27 mouse cellular contexts compared by ENCODE assay signal in the genomic region with DNA sequence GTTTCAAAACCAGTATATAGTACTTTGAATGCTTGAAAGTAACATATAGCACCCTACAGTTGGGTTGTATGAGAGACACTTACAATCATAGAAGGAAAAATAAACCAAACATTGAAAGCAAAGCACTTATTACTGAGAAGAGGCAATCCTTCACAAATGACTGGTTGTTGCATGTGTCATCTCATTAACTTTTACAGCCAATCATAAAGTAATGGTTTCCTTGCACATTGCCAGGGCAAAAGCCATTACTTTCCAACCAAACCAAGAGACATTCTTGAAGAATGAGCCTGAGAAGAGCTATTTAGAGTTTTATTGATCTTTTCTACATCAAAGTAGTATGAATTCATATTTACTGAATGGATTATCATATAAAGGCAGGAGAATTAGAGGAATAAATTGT.
"Had no signal": no experiment of that assay in that cellular context is flagged by ENCODE, and none has a peak within 500 bp of the region (broad histone marks: within the 10 kb centered on the region; RNA-seq: fewer than 3 reads in every experiment).

No protein-coding gene starts in this region.

- H3K4me1 ChIP-seq: embryonic facial prominence, embryonic 10.5 days; embryonic facial prominence, embryonic 12.5 days; embryonic facial prominence, embryonic 13.5 days; embryonic facial prominence, embryonic 15.5 days; forebrain, embryonic 10.5 days; forebrain, embryonic 12.5 days; forebrain, embryonic 13.5 days; forebrain, embryonic 15.5 days had no signal

- H3K4me2 ChIP-seq: embryonic facial prominence, embryonic 12.5 days; embryonic facial prominence, embryonic 13.5 days; embryonic facial prominence, embryonic 15.5 days; forebrain, embryonic 12.5 days; forebrain, embryonic 13.5 days; forebrain, embryonic 15.5 days had no signal

- H3K27me3 ChIP-seq: embryonic facial prominence, embryonic 12.5 days; embryonic facial prominence, embryonic 13.5 days; embryonic facial prominence, embryonic 15.5 days; forebrain, embryonic 12.5 days; forebrain, embryonic 13.5 days; forebrain, embryonic 15.5 days had no signal

- H3K4me3 ChIP-seq: embryonic facial prominence, embryonic 10.5 days; embryonic facial prominence, embryonic 12.5 days; embryonic facial prominence, embryonic 13.5 days; embryonic facial prominence, embryonic 15.5 days; erythroblast, embryonic 14.5 days; forebrain, embryonic 10.5 days; forebrain, embryonic 12.5 days; forebrain, embryonic 13.5 days; forebrain, embryonic 15.5 days; gastrocnemius, adult 2 months; heart, adult 2 months had no signal

- H3K27ac ChIP-seq: embryonic facial prominence, embryonic 10.5 days; embryonic facial prominence, embryonic 12.5 days; embryonic facial prominence, embryonic 13.5 days; embryonic facial prominence, embryonic 15.5 days; forebrain, embryonic 10.5 days; forebrain, embryonic 12.5 days; forebrain, embryonic 13.5 days; forebrain, embryonic 15.5 days; gastrocnemius, adult 2 months; heart, adult 2 months had no signal

- H3K9ac ChIP-seq: embryonic facial prominence, embryonic 12.5 days; embryonic facial prominence, embryonic 13.5 days; embryonic facial prominence, embryonic 15.5 days; forebrain, embryonic 12.5 days; forebrain, embryonic 13.5 days; forebrain, embryonic 15.5 days had no signal

- ATAC-seq: forebrain, embryonic 13.5 days; forebrain, embryonic 14.5 days; forebrain, embryonic 15.5 days; forebrain, embryonic 16.5 days had no signal

- H3K9me3 ChIP-seq: embryonic facial prominence, embryonic 10.5 days; embryonic facial prominence, embryonic 12.5 days; embryonic facial prominence, embryonic 13.5 days; embryonic facial prominence, embryonic 15.5 days; forebrain, embryonic 10.5 days; forebrain, embryonic 12.5 days; forebrain, embryonic 13.5 days; forebrain, embryonic 15.5 days had no signal

- DNase-seq: cerebellum, adult 2 months; cerebellum, adult 8-10 months; cerebellum, adult 9-10 months; cerebellum, adult 9-11 months; cerebellum, postnatal 10 days; cerebellum, postnatal 14 days; cerebellum, postnatal 25 days; cerebellum, postnatal 36 days; embryo, embryonic 11 days; gastrocnemius, adult 2 months; gastrocnemius, postnatal 10 days; gastrocnemius, postnatal 25 days; gastrocnemius, postnatal 36 days; heart, adult 11 months; heart, adult 18-20 months; heart, adult 2 months had no signal

- H3K36me3 ChIP-seq: embryonic facial prominence, embryonic 10.5 days; embryonic facial prominence, embryonic 12.5 days; embryonic facial prominence, embryonic 13.5 days; embryonic facial prominence, embryonic 15.5 days; forebrain, embryonic 10.5 days; forebrain, embryonic 12.5 days; forebrain, embryonic 15.5 days had no signal
